Mouse (Mus musculus): ENCODE results near the gene Gnao1. TPM values are rescaled to one million over a fixed set of nuclear protein-coding genes. Genes with fewer than 3 reads are reported as not detected.

Gene Gnao1
- polyA plus RNA-seq (2015; fragmentation: Nextera tagmentation; extraction: Ambion mirVana): 10.1 and 10.8 TPM in 2 replicates

GRCm38 (mm10) chr8:93809686-93810027, at the start of gene Gnao1:
TSS of gene Gnao1 (plus strand) at chr8:93809966.
- peaks cover 5% of the 10 kb centered on the region; the same call in 1 of the 2 replicates for H3K4me1 ChIP-seq (ENCODE audit: control insufficient read depth, insufficient read depth, low read length)
- H3K27ac ChIP-seq (ENCODE audit: low read length): peak within 1 kb of the TSS; percentile 60
- H3K4me2 ChIP-seq (ENCODE audit: low read depth, low read length): peak within 1 kb of the TSS; percentile 82
- 0 out of 2 replicates have a peak, but pooled peaks cover 9% of the 10 kb centered on the region for H3K27me3 ChIP-seq (ENCODE audit: control insufficient read depth, insufficient read depth, low read length)
- no peaks in the 10 kb centered on the region for H3K9me3 ChIP-seq (replicated peaks; ENCODE audit: control insufficient read depth, low read length)
- peak within 1 kb of the TSS; percentile 77 for H3K4me3 ChIP-seq (ENCODE audit: low read length)
- 11% methylated on average over 9 of the region's 9 CpGs for whole genome bisulfite sequencing
- no peak for ATAC-seq (replicated peaks; ENCODE audit: extremely low read depth, insufficient read depth, low FRiP score)
- H3K36me3 ChIP-seq (ENCODE audit: control insufficient read depth, insufficient read depth): no peaks in the 10 kb centered on the region
- H3K9ac ChIP-seq (ENCODE audit: low read length): peak within 1 kb of the TSS; percentile 83

GRCm38 (mm10) chr8:93777605-93778004, 32.2 kb upstream of the Gnao1 start:
- Histone ChIP-seq H3K9ac (ENCODE audit: low read length) (0 out of 2 replicates have a peak overlapping the region, but pooled peaks have one; percentile 1), H3K36me3 (ENCODE audit: control insufficient read depth, insufficient read depth) (no peaks in the 10 kb centered on the region), H3K27me3 (ENCODE audit: control insufficient read depth, insufficient read depth, low read length) (no peaks in the 10 kb centered on the region), H3K4me3 (ENCODE audit: low read length) (no peak overlapping the region), H3K4me2 (ENCODE audit: low read depth, low read length) (peak overlapping the region; percentile 13; the same call in 1 of the 2 replicates), H3K27ac (ENCODE audit: low read length) (peak overlapping the region; percentile 76), H3K9me3 (replicated peaks; ENCODE audit: control insufficient read depth, low read length) (no peaks in the 10 kb centered on the region), H3K4me1 (ENCODE audit: control insufficient read depth, insufficient read depth, low read length) (peaks cover 7% of the 10 kb centered on the region)
- 24% methylated on average over 3 of the region's 3 CpGs for WGBS
- ATAC-seq (replicated peaks; ENCODE audit: extremely low read depth, insufficient read depth, low FRiP score): no peak; the same call in 1 of the 2 replicates

- ATAC-seq (replicated peaks; ENCODE audit: extremely low read depth, insufficient read depth, low FRiP score): no peak
- H3K36me3 ChIP-seq (ENCODE audit: control insufficient read depth, insufficient read depth): no peaks in the 10 kb centered on the region
- peaks cover 5% of the 10 kb centered on the region; the same call in 1 of the 2 replicates for H3K4me1 ChIP-seq (ENCODE audit: control insufficient read depth, insufficient read depth, low read length)
Observed at GRCm38 (mm10) chr8:93809226-93809625, 540 bp upstream of the Gnao1 start.

GRCm38 (mm10) chr8:93810028-93810858, 477 bp downstream of the Gnao1 start:
- H3K4me3 ChIP-seq (ENCODE audit: low read length): peak overlapping the region; percentile 77
- H3K4me2 ChIP-seq (ENCODE audit: low read depth, low read length): peak overlapping the region; percentile 82
- WGBS: 0% methylated on average over 38 of the region's 116 CpGs
- H3K27me3 ChIP-seq (ENCODE audit: control insufficient read depth, insufficient read depth, low read length): 0 out of 2 replicates have a peak, but pooled peaks cover 9% of the 10 kb centered on the region
- H3K4me1 ChIP-seq (ENCODE audit: control insufficient read depth, insufficient read depth, low read length): peaks cover 5% of the 10 kb centered on the region; the same call in 1 of the 2 replicates
- H3K9me3 ChIP-seq (replicated peaks; ENCODE audit: control insufficient read depth, low read length): no peaks in the 10 kb centered on the region
- H3K9ac ChIP-seq (ENCODE audit: low read length): peak overlapping the region; percentile 83
- ATAC-seq (replicated peaks; ENCODE audit: extremely low read depth, insufficient read depth, low FRiP score): peak; percentile 90
- H3K36me3 ChIP-seq (ENCODE audit: control insufficient read depth, insufficient read depth): no peaks in the 10 kb centered on the region
- H3K27ac ChIP-seq (ENCODE audit: low read length): peak overlapping the region; percentile 60

More at GRCm38 (mm10) chr8:93809226-93809625, 540 bp upstream of the Gnao1 start:
- H3K4me3 ChIP-seq (ENCODE audit: low read length): no peak overlapping the region
- H3K27me3 ChIP-seq (ENCODE audit: control insufficient read depth, insufficient read depth, low read length): 0 out of 2 replicates have a peak, but pooled peaks cover 9% of the 10 kb centered on the region
- WGBS: 78% methylated on average over 3 of the region's 3 CpGs
- no peak overlapping the region for H3K4me2 ChIP-seq (ENCODE audit: low read depth, low read length)
- H3K27ac ChIP-seq (ENCODE audit: low read length): no peak overlapping the region
- H3K9ac ChIP-seq (ENCODE audit: low read length): no peak overlapping the region
- H3K9me3 ChIP-seq (replicated peaks; ENCODE audit: control insufficient read depth, low read length): no peaks in the 10 kb centered on the region

- peak overlapping the region; percentile 77 for H3K4me3 ChIP-seq (ENCODE audit: low read length)
- H3K27ac ChIP-seq (ENCODE audit: low read length): no peak overlapping the region
- no peaks in the 10 kb centered on the region for H3K36me3 ChIP-seq (ENCODE audit: control insufficient read depth, insufficient read depth)
- H3K9ac ChIP-seq (ENCODE audit: low read length): peak overlapping the region; percentile 83
- H3K4me1 ChIP-seq (ENCODE audit: control insufficient read depth, insufficient read depth, low read length): peaks cover 5% of the 10 kb centered on the region; the same call in 1 of the 2 replicates
- WGBS: under 1% methylated on average over 45 of the region's 53 CpGs
- no peak for ATAC-seq (replicated peaks; ENCODE audit: extremely low read depth, insufficient read depth, low FRiP score)
- H3K27me3 ChIP-seq (ENCODE audit: control insufficient read depth, insufficient read depth, low read length): 0 out of 2 replicates have a peak, but pooled peaks cover 9% of the 10 kb centered on the region
- no peaks in the 10 kb centered on the region for H3K9me3 ChIP-seq (replicated peaks; ENCODE audit: control insufficient read depth, low read length)
- H3K4me2 ChIP-seq (ENCODE audit: low read depth, low read length): peak overlapping the region; percentile 82
Observed at GRCm38 (mm10) chr8:93810859-93811602, 1.3 kb downstream of the Gnao1 start.

- Histone ChIP-seq H3K4me1 (ENCODE audit: control insufficient read depth, insufficient read depth, low read length) (peaks cover 5% of the 10 kb centered on the region; the same call in 1 of the 2 replicates), H3K36me3 (ENCODE audit: control insufficient read depth, insufficient read depth) (no peaks in the 10 kb centered on the region), H3K9me3 (replicated peaks; ENCODE audit: control insufficient read depth, low read length) (no peaks in the 10 kb centered on the region), H3K27ac (ENCODE audit: low read length) (no peak overlapping the region), H3K4me3 (ENCODE audit: low read length) (peak overlapping the region; percentile 77), H3K4me2 (ENCODE audit: low read depth, low read length) (peak overlapping the region; percentile 82), H3K9ac (ENCODE audit: low read length) (no peak overlapping the region), H3K27me3 (ENCODE audit: control insufficient read depth, insufficient read depth, low read length) (0 out of 2 replicates have a peak, but pooled peaks cover 9% of the 10 kb centered on the region)
- no peak for ATAC-seq (replicated peaks; ENCODE audit: extremely low read depth, insufficient read depth, low FRiP score)
- WGBS: 19% methylated on average over 20 of the region's 20 CpGs
Observed at GRCm38 (mm10) chr8:93811719-93812475, 2.1 kb downstream of the Gnao1 start.

- Histone ChIP-seq H3K4me1 (ENCODE audit: control insufficient read depth, insufficient read depth, low read length) (peaks cover 5% of the 10 kb centered on the region; the same call in 1 of the 2 replicates), H3K9me3 (replicated peaks; ENCODE audit: control insufficient read depth, low read length) (no peaks in the 10 kb centered on the region), H3K9ac (ENCODE audit: low read length) (no peak overlapping the region), H3K27ac (ENCODE audit: low read length) (no peak overlapping the region), H3K4me3 (ENCODE audit: low read length) (peak overlapping the region; percentile 38), H3K4me2 (ENCODE audit: low read depth, low read length) (peak overlapping the region; percentile 82), H3K36me3 (ENCODE audit: control insufficient read depth, insufficient read depth) (no peaks in the 10 kb centered on the region), H3K27me3 (ENCODE audit: control insufficient read depth, insufficient read depth, low read length) (0 out of 2 replicates have a peak, but pooled peaks cover 9% of the 10 kb centered on the region)
- ATAC-seq (replicated peaks; ENCODE audit: extremely low read depth, insufficient read depth, low FRiP score): no peak
- 12% methylated on average over 35 of the region's 35 CpGs for WGBS
Observed at GRCm38 (mm10) chr8:93812566-93813404, 3.0 kb downstream of the Gnao1 start.

GRCm38 (mm10) chr8:93813405-93813761, 3.6 kb downstream of the Gnao1 start:
- ATAC-seq (replicated peaks; ENCODE audit: extremely low read depth, insufficient read depth, low FRiP score): peak; percentile 84
- peak overlapping the region; percentile 41; the same call in 1 of the 2 replicates for H3K9ac ChIP-seq (ENCODE audit: low read length)
- H3K4me3 ChIP-seq (ENCODE audit: low read length): peak overlapping the region; percentile 38
- H3K36me3 ChIP-seq (ENCODE audit: control insufficient read depth, insufficient read depth): no peaks in the 10 kb centered on the region
- H3K4me2 ChIP-seq (ENCODE audit: low read depth, low read length): peak overlapping the region; percentile 82
- H3K27me3 ChIP-seq (ENCODE audit: control insufficient read depth, insufficient read depth, low read length): 0 out of 2 replicates have a peak, but pooled peaks cover 9% of the 10 kb centered on the region
- H3K9me3 ChIP-seq (replicated peaks; ENCODE audit: control insufficient read depth, low read length): no peaks in the 10 kb centered on the region
- WGBS: under 1% methylated on average over 26 of the region's 26 CpGs
- H3K27ac ChIP-seq (ENCODE audit: low read length): no peak overlapping the region
- H3K4me1 ChIP-seq (ENCODE audit: control insufficient read depth, insufficient read depth, low read length): peaks cover 5% of the 10 kb centered on the region; the same call in 1 of the 2 replicates
